Mouse (Mus musculus) monocyte, adult 5-6 weeks (primary cell): ENCODE measurements around the gene E2f8. TPM values are rescaled to one million over a fixed set of nuclear protein-coding genes. Genes with fewer than 3 reads are reported as not detected.
A peak's percentile ranks its signal among the peaks of the same experiment; 100 is the strongest.

Experiments used
- ATAC-seq: fragments of 153-309, 156-312 bp; replicated peaks from 2 replicates; pipeline ENCODE4 v1.8.0; 2017; ENCODE audit warnings: mild to moderate bottlenecking; ENCODE audit not compliant: low TSS enrichment, insufficient number of reproducible peaks, severe bottlenecking, poor library complexity, low FRiP score
- total RNA-seq: library from RNA; stranded (forward); fragments of 200-1000, 200-491, 200-594 nt; gene quantifications from 3 replicates; pipeline ENCODE4 v1.2.3, GENCODE M21; 2017

The E2f8 gene
- total RNA-seq, result 1.5 to 5.0 TPM (median 4.3 TPM) in 3 replicates

DNA sequence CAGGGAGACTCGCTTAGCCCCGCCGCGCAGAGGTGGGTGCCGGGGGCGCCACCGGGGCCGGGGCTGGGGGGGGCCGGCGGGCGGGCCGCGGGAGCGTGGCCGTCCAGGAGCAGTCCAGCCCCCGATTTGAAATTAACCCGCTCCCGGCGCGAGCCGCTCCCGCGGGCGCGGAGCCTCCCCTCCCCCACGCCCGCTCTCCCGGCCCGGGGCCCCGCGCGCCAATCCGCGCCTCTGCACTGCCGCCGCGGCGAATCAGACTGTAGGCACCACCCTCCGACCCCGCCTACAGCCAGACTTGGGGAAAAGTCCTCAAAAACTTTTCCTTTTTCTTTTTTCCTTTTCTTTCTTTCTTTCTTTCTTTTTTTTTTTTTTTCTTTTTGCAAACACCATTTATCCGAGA is at the start of gene E2f8:
Gene E2f8, minus strand, starts transcription at position 111 of the 400 bp plus-strand sequence.
- ATAC-seq, result no peak

DNA sequence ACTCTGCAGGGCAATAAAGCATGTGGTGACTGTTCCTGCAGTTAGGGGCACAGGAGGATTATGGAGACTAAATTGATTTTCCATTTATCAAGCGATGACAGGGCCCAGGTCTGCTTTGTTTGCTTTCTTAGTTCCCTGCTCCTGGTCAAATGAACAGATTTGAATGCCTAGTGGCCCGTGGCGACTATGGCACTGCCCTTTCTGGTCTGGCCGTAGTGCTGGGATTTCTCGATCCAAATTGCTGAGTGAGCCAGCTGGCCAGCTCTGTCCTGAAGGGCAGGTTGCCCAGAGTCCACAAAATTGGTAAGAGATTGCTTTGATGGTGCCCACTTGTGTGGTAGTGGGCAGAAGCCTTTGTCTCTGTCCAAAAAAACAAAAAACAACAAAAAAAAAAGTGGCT is 49.0 kb upstream of the E2f8 start:
- ATAC-seq, result no peak

- peak; percentile 81 for ATAC-seq
Observed at GRCm38 (mm10) chr7:48928364-48928763, 47.0 kb upstream of the E2f8 start.

DNA sequence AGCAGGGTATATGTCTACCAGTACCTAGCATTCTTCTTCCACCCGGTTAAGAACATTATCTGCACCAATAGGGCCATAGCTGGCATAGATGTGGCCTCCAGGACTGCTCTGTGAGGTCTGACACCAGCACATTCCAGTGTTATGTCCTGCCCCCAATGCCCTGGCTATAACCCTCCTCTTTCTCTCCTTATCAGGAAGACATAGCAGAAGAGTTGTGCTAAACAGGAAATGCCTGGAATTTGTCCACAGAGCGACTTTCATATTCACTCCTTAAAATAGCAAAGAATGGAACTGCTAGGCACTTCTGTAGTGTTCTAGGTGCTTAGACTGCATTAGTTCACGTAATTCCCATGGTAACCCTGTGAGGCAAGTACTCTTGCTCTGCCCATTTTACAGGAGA is 43.8 kb upstream of the E2f8 start:
- ATAC-seq, result no peak

GRCm38 (mm10) chr7:48923620-48924019 is 42.2 kb upstream of the E2f8 start:
- ATAC-seq, result no peak

DNA sequence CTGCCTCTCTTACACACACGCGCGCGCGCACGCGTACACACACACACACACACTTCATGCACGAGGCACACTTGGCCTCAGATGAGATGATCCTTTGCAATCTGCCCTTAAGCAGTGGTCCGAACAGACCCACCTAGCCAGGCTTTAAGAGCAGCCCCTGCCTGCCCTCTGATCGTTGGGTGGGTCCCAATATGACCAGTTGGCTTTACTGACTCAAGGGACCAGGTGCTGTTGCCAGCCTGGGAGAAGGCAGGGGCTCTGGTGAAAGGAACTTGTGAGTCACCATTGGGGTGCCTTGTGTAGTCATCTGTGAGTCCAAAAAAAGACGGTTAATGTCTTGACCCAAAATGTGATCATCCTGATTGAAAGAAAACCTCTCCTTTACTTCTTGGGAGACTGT is 37.0 kb upstream of the E2f8 start:
- ATAC-seq, result no peak

GRCm38 (mm10) chr7:48917988-48918387 is 36.6 kb upstream of the E2f8 start:
- no peak for ATAC-seq

DNA sequence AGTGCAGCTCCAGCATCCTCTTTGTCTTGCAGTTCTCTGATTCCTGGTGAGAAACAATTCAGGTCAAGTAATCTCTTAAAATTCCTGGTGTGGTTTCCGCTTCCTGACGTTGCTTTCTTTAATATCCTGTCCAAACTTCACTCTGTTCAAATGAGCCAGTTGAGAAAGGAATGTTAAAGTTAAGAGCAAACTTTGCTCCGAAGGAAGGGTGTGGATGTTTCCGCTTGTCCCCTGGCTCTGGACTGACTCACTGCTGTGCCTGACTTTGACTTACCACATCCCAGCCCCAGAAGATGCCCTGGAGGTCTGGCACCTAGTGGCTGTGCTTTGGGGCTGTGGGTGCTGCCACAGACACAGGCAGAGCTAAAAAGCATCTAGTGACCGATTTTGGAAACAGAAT is 36.1 kb upstream of the E2f8 start:
- no peak for ATAC-seq

DNA sequence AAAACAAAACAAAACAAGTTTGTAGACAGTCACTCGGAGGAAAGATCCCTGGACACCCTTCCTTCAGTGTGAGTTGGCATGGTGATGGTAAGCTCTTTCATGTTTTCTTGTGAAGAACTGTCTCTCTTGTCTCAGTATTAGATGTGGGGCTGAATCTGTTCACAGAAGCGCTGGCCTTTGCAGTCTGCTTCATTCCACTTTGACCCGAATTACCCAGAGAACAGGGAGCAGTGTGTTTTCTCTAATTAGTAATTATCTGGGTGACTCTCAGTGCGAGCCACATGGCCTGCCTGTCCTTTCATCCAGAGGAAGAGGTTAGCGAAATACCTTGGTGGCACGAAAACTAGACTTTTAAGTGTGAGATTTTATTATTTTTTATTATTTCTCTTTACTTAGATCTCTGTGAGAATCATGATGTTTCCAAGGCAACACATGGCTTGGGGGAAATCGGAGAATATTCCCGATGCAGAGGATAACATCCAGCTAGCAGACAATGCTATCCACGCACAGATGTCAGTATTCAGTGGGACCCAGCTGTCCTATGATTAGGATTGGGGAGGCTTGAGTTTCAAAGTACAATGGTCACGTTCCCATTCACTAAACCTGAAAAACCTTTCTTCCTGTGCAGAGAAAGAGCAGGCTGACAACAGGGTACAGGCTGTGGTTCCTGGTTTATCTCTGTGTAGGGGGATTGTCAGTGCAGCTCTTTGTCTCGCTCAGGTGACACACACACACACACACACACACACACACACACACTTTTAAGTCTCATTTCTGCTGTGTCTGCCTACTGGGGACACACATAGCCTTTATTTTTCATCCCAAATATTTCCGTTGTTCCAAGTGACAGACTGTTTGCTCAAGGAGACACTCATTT is 33.5 kb upstream of the E2f8 start:
- ATAC-seq, result no peak

DNA sequence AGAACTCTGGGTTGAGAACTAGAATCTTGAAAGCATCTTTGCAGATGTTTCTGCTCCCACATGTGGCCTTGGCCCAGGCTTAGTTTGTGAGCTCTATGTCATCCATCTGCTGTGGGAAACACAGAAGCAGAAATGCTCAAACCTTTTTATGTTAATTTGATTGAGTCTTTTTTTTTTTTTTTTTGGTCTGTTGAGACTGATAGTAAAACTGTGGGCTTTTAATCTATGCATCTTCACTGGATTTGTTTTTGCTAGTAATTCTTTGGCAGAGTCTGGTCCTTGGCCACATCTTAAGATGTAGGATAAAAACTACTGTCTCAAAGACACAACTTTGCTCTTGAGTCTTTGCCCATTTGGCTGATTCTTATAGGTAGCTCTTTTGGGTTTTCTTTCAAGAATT is 29.8 kb upstream of the E2f8 start:
- no peak for ATAC-seq

DNA sequence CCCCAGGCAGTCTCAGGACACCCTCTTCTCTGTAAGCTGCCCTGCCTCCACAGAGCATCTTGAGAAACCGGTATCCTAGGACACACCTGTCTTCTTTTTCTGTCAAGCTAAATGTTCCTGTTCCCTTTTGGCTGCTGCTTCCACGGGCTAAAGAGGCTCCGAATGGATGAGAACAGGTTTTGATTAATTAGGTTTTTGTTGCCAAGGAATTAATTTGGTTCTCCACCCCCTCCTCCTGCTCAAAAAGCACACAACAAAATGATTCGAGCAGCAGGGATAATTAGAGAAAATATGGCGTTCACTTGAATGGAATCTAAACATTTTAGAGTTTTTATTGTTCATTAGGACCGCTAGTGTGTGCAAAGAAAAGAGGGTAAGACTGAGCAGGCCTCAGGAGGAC is 28.9 kb upstream of the E2f8 start:
- no peak for ATAC-seq

DNA sequence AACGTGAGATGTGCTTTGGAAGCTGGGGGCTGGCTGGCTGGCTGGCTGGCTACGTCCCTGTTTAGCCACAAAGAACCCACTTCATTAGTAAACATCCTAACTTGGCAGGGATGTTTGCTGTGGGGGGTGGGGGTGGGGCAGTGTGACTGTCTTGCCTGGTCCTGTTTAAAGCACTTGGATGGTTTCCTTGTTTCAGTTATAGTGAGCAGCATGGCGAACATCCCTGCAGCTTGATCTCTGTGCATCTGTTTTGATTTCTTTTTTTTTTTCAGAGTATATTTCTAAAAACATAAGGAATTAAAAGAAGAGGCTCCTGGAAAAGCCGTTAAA is 27.9 kb upstream of the E2f8 start:
- ATAC-seq, result no peak

DNA sequence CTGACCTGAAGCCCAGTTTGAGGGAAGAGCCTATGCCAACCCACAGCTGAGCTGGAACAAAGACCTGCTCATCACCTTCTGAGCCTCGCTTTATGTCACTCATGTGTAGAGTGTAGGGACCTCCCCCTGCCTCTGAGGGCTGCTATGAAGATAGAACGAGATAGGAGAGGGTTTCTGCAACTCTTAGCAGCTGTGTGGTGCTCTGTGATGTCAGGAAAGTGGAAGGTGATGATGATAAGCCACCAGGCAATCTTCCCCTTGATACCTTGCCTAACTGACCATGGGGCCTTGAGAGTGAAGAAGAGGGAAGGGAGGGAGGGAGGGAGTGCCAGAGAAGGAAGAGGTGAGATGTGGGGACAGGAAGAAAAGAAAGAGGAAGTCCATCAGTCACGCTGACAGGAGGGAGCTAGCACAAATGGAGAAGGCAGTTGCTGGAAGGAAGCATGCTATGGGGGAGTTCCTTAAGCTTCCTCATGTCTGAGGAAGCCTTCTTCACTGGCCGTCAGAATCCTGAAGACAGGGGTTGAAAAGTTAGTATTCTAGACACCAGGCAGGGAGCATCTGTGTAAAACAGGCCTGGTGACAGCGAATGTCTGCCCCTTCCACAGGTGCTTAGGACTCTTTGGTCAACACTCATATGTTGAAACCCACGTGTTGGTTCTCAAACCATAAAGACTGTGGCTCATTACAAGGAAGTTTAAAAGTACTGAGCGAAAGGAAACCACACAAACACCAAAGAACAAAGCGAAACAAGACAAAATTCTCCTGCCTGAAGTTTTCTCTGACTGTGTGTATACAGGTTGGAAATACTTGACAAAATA is 27.3 kb upstream of the E2f8 start, which contains the start of gene Nav2:
Gene Nav2, plus strand, starts transcription at position 196 of the 821 bp plus-strand sequence.
- peak; percentile 80 for ATAC-seq

- ATAC-seq, result no peak
Observed at GRCm38 (mm10) chr7:48902454-48902853, 21.1 kb upstream of the E2f8 start.

DNA sequence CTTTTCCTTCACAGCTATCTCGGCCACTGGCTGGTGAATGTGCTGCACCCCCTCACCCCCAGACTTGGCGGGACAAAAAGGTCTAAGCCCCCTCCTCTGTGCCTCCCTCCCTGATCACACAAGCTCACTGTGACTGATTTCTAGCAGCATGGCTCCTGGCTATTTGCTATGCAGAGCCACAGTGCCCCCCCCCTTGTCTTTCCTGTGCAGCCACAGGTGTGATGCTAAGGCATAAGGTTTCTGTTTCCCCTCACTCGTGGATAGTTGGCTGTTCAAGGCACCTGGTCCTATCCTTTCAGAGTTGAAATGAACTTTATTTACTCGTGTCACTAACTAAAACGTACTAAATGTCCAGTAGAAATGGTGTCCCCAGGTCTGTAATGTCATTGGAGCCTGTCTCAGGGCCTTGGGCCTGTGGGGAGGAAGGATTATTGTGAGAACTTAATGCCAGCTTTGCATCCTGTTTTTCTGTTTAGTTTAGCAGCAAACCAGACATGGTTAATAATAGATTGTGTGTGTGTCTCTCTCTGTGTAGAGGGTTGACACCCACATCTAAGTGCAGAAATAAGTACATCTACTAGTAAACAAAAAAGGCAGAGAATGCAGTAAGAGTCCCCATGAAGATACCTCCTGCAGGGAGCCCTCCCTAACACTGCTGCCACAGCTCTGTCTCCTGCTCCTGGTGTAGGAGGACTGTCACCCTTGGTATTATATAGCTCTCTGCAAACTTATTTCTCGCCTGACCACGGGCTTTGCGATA is 19.2 kb upstream of the E2f8 start:
- no peak for ATAC-seq

- ATAC-seq, result no peak
Observed at GRCm38 (mm10) chr7:48898416-48898815, 17.0 kb upstream of the E2f8 start.

- no peak for ATAC-seq
Observed at GRCm38 (mm10) chr7:48897539-48898163, 16.3 kb upstream of the E2f8 start.

- no peak for ATAC-seq
Observed at GRCm38 (mm10) chr7:48896051-48896450, 14.7 kb upstream of the E2f8 start.

GRCm38 (mm10) chr7:48895475-48895874 is 14.1 kb upstream of the E2f8 start:
- no peak for ATAC-seq
